Mouse (Mus musculus): Measurements from ENCODE around the gene Oaf. TPM values are rescaled to one million over a fixed set of nuclear protein-coding genes. Genes with fewer than 3 reads are reported as not detected.

Oaf gene
- total and polyA plus RNA-seq, 3 experiments = not detected

GRCm38 (mm10) chr9:43205343-43206021 lies 34.2 kb downstream of the Oaf start:
- Histone ChIP-seq H3K79me2 (replicated peaks; ENCODE audit: control insufficient read depth, extremely low read depth, insufficient read depth, poor library complexity, severe bottlenecking) (no peaks in the 10 kb centered on the region), H3K4me2 (ENCODE audit: insufficient read depth, low read depth, poor library complexity, severe bottlenecking) (peak overlapping the region; percentile 56; the same call in 1 of the 2 replicates), H3K4me3 (replicated peaks in 1 of 3; ENCODE audit: low read depth in 2 of 3, low read length in 2 of 3, poor library complexity in 1 of 3) (no peak overlapping the region), H3K4me1 (ENCODE audit: control insufficient read depth in 1 of 2, insufficient read depth in 2 of 2) (peaks cover 0 to 24% of the 10 kb centered on the region in 2 experiments; a peak in 2 of 4 replicates), H3K9me3 (replicated peaks; ENCODE audit: low read length) (no peaks in the 10 kb centered on the region), H3K27ac (ENCODE audit: insufficient read depth, low read depth) (no peak overlapping the region), H3K36me3 (replicated peaks in 1 of 2; ENCODE audit: control insufficient read depth in 1 of 2, insufficient read depth in 1 of 2, low read length in 1 of 2) (no peaks in the 10 kb centered on the region), H3K9ac (ENCODE audit: insufficient read depth, low read depth) (no peak overlapping the region), H3K27me3 (replicated peaks) (peaks cover 72% of the 10 kb centered on the region)
- TF ChIP-seq KAT2A (IDR thresholded peaks at IDR 0.05; ENCODE audit: insufficient replicate concordance, low read length) (no peak), CTCF (conservative IDR thresholded peaks at IDR 0.05 in 1 of 2, IDR thresholded peaks at IDR 0.05 in 1 of 2; ENCODE audit: low read depth in 2 of 2, low read length in 2 of 2) (peak in 1 of 2 experiments; percentile 26; a peak in 2 of 4 replicates)
- dilution Hi-C loops (cut with MboI; ENCODE audit: extremely low pct_ligation_motif_present, extremely low pct_unique_long_range_greater_than_20kb, low sequenced_read_pairs) = no loop called here
- in situ Hi-C loops (cut with MboI; ENCODE audit: low pct_ligation_motif_present, low pct_unique_long_range_greater_than_20kb, low sequenced_read_pairs) = no loop called here
- DNase-seq (ENCODE audit: extremely low read depth) = no peak

GRCm38 (mm10) chr9:43200212-43200611 lies 39.5 kb downstream of the Oaf start:
- TF ChIP-seq PAX5 (IDR thresholded peaks at IDR 0.05; ENCODE audit: low read length) (no peak), ZC3H11A (IDR thresholded peaks at IDR 0.05; ENCODE audit: low read depth, low read length) (no peak), ELF1 (IDR thresholded peaks at IDR 0.05; ENCODE audit: low read depth, low read length) (no peak), POLR2AphosphoS2 (IDR thresholded peaks at IDR 0.05; ENCODE audit: low read depth, low read length) (no peak), HCFC1 (IDR thresholded peaks at IDR 0.05; ENCODE audit: low read depth, low read length) (no peak), GABPA (IDR thresholded peaks at IDR 0.05; ENCODE audit: insufficient replicate concordance, low read depth, low read length) (no peak), MAX (IDR thresholded peaks at IDR 0.05; ENCODE audit: low read length) (no peak), TBP (conservative IDR thresholded peaks at IDR 0.05; ENCODE audit: low read depth, low read length) (no peak), EP300 (IDR thresholded peaks at IDR 0.05; ENCODE audit: low read length) (no peak), MEF2A (IDR thresholded peaks at IDR 0.05; ENCODE audit: borderline replicate concordance, low read depth, low read length) (no peak), MYC (IDR thresholded peaks at IDR 0.05; ENCODE audit: low read depth, low read length) (no peak), USF1 (IDR thresholded peaks at IDR 0.05; ENCODE audit: low read depth, low read length) (no peak), POLR2A (IDR thresholded peaks at IDR 0.05; ENCODE audit: low read depth, low read length) (no peak), ZMIZ1 (IDR thresholded peaks at IDR 0.05; ENCODE audit: low read depth, low read length) (no peak), SMC3 (IDR thresholded peaks at IDR 0.05; ENCODE audit: low read depth, low read length) (no peak), ZNF384 (IDR thresholded peaks at IDR 0.05; ENCODE audit: low read depth, low read length) (no peak)
- H3K27me3 ChIP-seq (replicated peaks) = peaks cover 83% of the 10 kb centered on the region
- no peak for DNase-seq (ENCODE audit: extremely low read depth)

More at GRCm38 (mm10) chr9:43200212-43200611, 39.5 kb downstream of the Oaf start:
- H3K9me3 ChIP-seq (replicated peaks; ENCODE audit: low read length) = no peaks in the 10 kb centered on the region
- H3K9ac ChIP-seq (ENCODE audit: insufficient read depth, low read depth) = no peak overlapping the region
- H3K4me2 ChIP-seq (ENCODE audit: insufficient read depth, low read depth, poor library complexity, severe bottlenecking) = no peak overlapping the region
- no peak overlapping the region for H3K4me3 ChIP-seq (replicated peaks in 1 of 3; ENCODE audit: low read depth in 2 of 3, low read length in 2 of 3, poor library complexity in 1 of 3)
- no peak overlapping the region for H3K27ac ChIP-seq (ENCODE audit: insufficient read depth, low read depth)
- H3K4me1 ChIP-seq (ENCODE audit: control insufficient read depth in 1 of 2, insufficient read depth in 2 of 2) = peaks cover 0 to 7% of the 10 kb centered on the region in 2 experiments; a peak in 1 of 4 replicates
- dilution Hi-C loops (cut with MboI; ENCODE audit: extremely low pct_ligation_motif_present, extremely low pct_unique_long_range_greater_than_20kb, low sequenced_read_pairs) (no loop called here), in situ Hi-C loops (cut with MboI; ENCODE audit: low pct_ligation_motif_present, low pct_unique_long_range_greater_than_20kb, low sequenced_read_pairs) (no loop called here)
- H3K79me2 ChIP-seq (replicated peaks; ENCODE audit: control insufficient read depth, extremely low read depth, insufficient read depth, poor library complexity, severe bottlenecking) = no peaks in the 10 kb centered on the region
- H3K36me3 ChIP-seq (replicated peaks in 1 of 2; ENCODE audit: control insufficient read depth in 1 of 2, insufficient read depth in 1 of 2, low read length in 1 of 2) = no peaks in the 10 kb centered on the region

All from CH12.LX (cell line).